Mouse (Mus musculus) kidney, embryonic 16.5 days (tissue): Measurements from ENCODE around the gene Ctso. TPM values are rescaled to one million over a fixed set of nuclear protein-coding genes. Genes with fewer than 3 reads are reported as not detected.

ENCODE experiments used
- polyA plus RNA-seq: library from polyadenylated mRNA; unstranded; fragments of >200 nt; fragmentation: Nextera tagmentation; extraction: Ambion mirVana; gene quantifications from 2 replicates; pipeline ENCODE4 v1.2.1, GENCODE M21; 2015

The Ctso gene
- polyA plus RNA-seq, 1 experiment from 2014 or later = 19.2 TPM

Other genes starting within 250 kb of the Ctso start
- 0.07 and 0.19 TPM in 2 replicates for gene Tdo2, start 43.6 kb downstream of the Ctso start, polyA plus RNA-seq
- 0.12 TPM in 1 of 2 replicates, not detected in the other for gene Asic5, start 49.7 kb downstream of the Ctso start, polyA plus RNA-seq
- 38.0 and 39.8 TPM in 2 replicates for gene Gucy1b1, start 142.1 kb downstream of the Ctso start, polyA plus RNA-seq
- 77.9 and 78.6 TPM in 2 replicates for gene Gucy1a1, start 213.2 kb downstream of the Ctso start, polyA plus RNA-seq